Mouse (Mus musculus): ENCODE results near the gene Olfr281. TPM values are rescaled to one million over a fixed set of nuclear protein-coding genes. Genes with fewer than 3 reads are reported as not detected.

The Olfr281 gene
- total and polyA plus RNA-seq, 2 experiments from 2014 or later: not detected

DNA sequence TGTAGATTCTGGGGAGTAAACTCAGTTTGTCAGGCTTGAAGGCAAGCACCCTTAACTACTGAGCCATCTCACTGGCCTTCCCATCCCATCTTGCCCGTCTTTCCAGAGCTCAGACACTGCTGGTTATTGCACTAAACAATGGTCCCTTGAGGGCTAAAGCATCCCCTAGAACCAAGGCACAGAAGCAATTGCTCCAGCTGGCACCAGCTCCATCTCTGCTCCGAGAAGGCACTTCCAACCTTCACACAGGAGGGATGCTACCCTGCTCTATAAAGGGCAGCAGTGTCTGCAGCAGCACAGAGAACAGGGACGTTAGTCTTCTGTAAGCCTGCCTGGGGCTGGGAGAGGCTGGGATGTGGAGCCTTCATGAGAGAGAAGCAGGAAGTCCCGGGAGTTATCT, 39.7 kb downstream of the Olfr281 start, which contains the start of gene Olfr279:
TSS of gene Olfr279 (plus strand) at position 301 of the 400 bp plus-strand sequence.
- Histone ChIP-seq H3K4me1 (ENCODE audit: insufficient read depth, low read length) (no peaks in the 10 kb centered on the region), H3K4me3 (ENCODE audit: low read depth, low read length) (no peak within 1 kb of the TSS), H3K9ac (replicated peaks; ENCODE audit: low read length, poor library complexity, severe bottlenecking) (no peak within 1 kb of the TSS), H3K27ac (ENCODE audit: low read depth, low read length) (no peak within 1 kb of the TSS), H3K36me3 (ENCODE audit: insufficient read depth, low read length) (no peaks in the 10 kb centered on the region), H3K4me2 (ENCODE audit: low read depth, low read length, poor library complexity, severe bottlenecking) (no peak within 1 kb of the TSS), H3K9me3 (ENCODE audit: low read length) (no peaks in the 10 kb centered on the region), H3K27me3 (ENCODE audit: insufficient read depth, low read length) (no peaks in the 10 kb centered on the region)
- DNase-seq (ENCODE audit: low spot score): no peak
- WGBS: 64% methylated on average over 4 of the region's 4 CpGs
- TF ChIP-seq CTCF (IDR thresholded peaks at IDR 0.05): no peak
- no peak for ATAC-seq (ENCODE audit: low FRiP score)

- no peak overlapping the region for H3K27ac ChIP-seq (ENCODE audit: low read depth, low read length)
- H3K4me1 ChIP-seq (ENCODE audit: insufficient read depth, low read length): no peaks in the 10 kb centered on the region
- DNase-seq (ENCODE audit: low spot score) (no peak), ATAC-seq (ENCODE audit: low FRiP score) (no peak)
- H3K9me3 ChIP-seq (ENCODE audit: low read length): no peaks in the 10 kb centered on the region
- no peak overlapping the region for H3K4me3 ChIP-seq (ENCODE audit: low read depth, low read length)
- TF ChIP-seq CTCF (IDR thresholded peaks at IDR 0.05): no peak
- WGBS: 93% methylated on average over 17 of the region's 17 CpGs
- no peaks in the 10 kb centered on the region for H3K27me3 ChIP-seq (ENCODE audit: insufficient read depth, low read length)
- no peak overlapping the region for H3K9ac ChIP-seq (replicated peaks; ENCODE audit: low read length, poor library complexity, severe bottlenecking)
- H3K36me3 ChIP-seq (ENCODE audit: insufficient read depth, low read length): no peaks in the 10 kb centered on the region
- no peak overlapping the region for H3K4me2 ChIP-seq (ENCODE audit: low read depth, low read length, poor library complexity, severe bottlenecking)
These were observed 45.2 kb downstream of the Olfr281 start for GRCm38 (mm10) chr15:98497631-98498030.

- TF ChIP-seq CTCF (IDR thresholded peaks at IDR 0.05): no peak
- WGBS: 84% methylated on average over 3 of the region's 3 CpGs
These were observed 50.9 kb downstream of the Olfr281 start for GRCm38 (mm10) chr15:98503317-98503716.

GRCm38 (mm10) chr15:98504514-98504913, 52.1 kb downstream of the Olfr281 start:
- H3K9me3 ChIP-seq (ENCODE audit: low read length): no peaks in the 10 kb centered on the region
- H3K36me3 ChIP-seq (ENCODE audit: insufficient read depth, low read length): no peaks in the 10 kb centered on the region
- DNase-seq (ENCODE audit: low spot score) (peak; percentile 63), ATAC-seq (ENCODE audit: low FRiP score) (no peak)
- no peak overlapping the region for H3K4me3 ChIP-seq (ENCODE audit: low read depth, low read length)
- H3K9ac ChIP-seq (replicated peaks; ENCODE audit: low read length, poor library complexity, severe bottlenecking): no peak overlapping the region
- 13% methylated on average over 18 of the region's 18 CpGs for WGBS
- no peak overlapping the region for H3K4me2 ChIP-seq (ENCODE audit: low read depth, low read length, poor library complexity, severe bottlenecking)
- H3K27ac ChIP-seq (ENCODE audit: low read depth, low read length): no peak overlapping the region
- no peaks in the 10 kb centered on the region for H3K4me1 ChIP-seq (ENCODE audit: insufficient read depth, low read length)
- no peaks in the 10 kb centered on the region for H3K27me3 ChIP-seq (ENCODE audit: insufficient read depth, low read length)
- peak; percentile 78 for TF ChIP-seq CTCF (IDR thresholded peaks at IDR 0.05)

More at GRCm38 (mm10) chr15:98503317-98503716, 50.9 kb downstream of the Olfr281 start:
- no peak overlapping the region for H3K27ac ChIP-seq (ENCODE audit: low read depth, low read length)
- H3K4me3 ChIP-seq (ENCODE audit: low read depth, low read length): no peak overlapping the region
- H3K9me3 ChIP-seq (ENCODE audit: low read length): no peaks in the 10 kb centered on the region
- DNase-seq (ENCODE audit: low spot score) (no peak), ATAC-seq (ENCODE audit: low FRiP score) (no peak)
- H3K4me2 ChIP-seq (ENCODE audit: low read depth, low read length, poor library complexity, severe bottlenecking): no peak overlapping the region
- no peaks in the 10 kb centered on the region for H3K36me3 ChIP-seq (ENCODE audit: insufficient read depth, low read length)
- no peaks in the 10 kb centered on the region for H3K4me1 ChIP-seq (ENCODE audit: insufficient read depth, low read length)
- no peaks in the 10 kb centered on the region for H3K27me3 ChIP-seq (ENCODE audit: insufficient read depth, low read length)
- no peak overlapping the region for H3K9ac ChIP-seq (replicated peaks; ENCODE audit: low read length, poor library complexity, severe bottlenecking)

DNA sequence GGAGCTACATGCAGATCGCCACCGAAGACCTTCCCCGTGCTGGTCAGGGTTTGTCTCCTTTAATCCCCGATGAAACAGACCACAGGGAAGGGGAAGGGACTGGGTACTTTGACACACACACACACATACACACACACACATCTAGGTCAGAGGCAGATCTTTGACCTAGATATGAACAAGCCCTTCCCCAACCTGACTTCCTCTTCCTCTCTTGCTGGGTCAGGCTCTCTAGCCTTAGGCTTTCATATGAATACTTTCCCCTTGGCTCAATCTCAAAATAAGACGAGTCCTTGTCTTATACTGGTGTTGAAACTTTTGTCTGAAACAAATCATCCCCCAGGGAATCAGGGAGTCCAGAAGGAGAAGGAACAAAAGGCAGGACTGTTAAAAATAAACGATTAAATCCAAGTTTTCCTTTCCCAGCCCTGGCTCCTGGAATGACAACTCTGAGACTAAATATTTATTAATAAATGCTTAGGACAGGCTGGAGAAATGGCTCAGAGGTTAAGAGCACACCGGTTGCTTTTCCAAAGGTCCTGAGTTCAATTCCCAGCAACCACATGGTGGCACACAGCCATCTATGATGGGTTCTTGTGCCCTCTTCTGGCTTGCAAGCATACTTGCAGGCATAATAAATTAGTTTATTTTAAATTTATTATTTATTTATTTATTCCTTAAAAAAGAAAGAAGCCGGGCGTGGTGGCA, 54.0 kb downstream of the Olfr281 start:
- Histone ChIP-seq H3K9ac (replicated peaks; ENCODE audit: low read length, poor library complexity, severe bottlenecking) (no peak overlapping the region), H3K4me2 (ENCODE audit: low read depth, low read length, poor library complexity, severe bottlenecking) (no peak overlapping the region), H3K27me3 (ENCODE audit: insufficient read depth, low read length) (no peaks in the 10 kb centered on the region), H3K27ac (ENCODE audit: low read depth, low read length) (no peak overlapping the region), H3K9me3 (ENCODE audit: low read length) (no peaks in the 10 kb centered on the region), H3K4me1 (ENCODE audit: insufficient read depth, low read length) (no peaks in the 10 kb centered on the region), H3K4me3 (ENCODE audit: low read depth, low read length) (no peak overlapping the region), H3K36me3 (ENCODE audit: insufficient read depth, low read length) (no peaks in the 10 kb centered on the region)
- DNase-seq (ENCODE audit: low spot score): no peak
- 72% methylated on average over 9 of the region's 9 CpGs for WGBS
- no peak for ATAC-seq (ENCODE audit: low FRiP score)
- peak; percentile 21 for TF ChIP-seq CTCF (IDR thresholded peaks at IDR 0.05)

- Histone ChIP-seq H3K9me3 (ENCODE audit: low read length) (no peaks in the 10 kb centered on the region), H3K36me3 (ENCODE audit: insufficient read depth, low read length) (no peaks in the 10 kb centered on the region), H3K4me2 (ENCODE audit: low read depth, low read length, poor library complexity, severe bottlenecking) (no peak overlapping the region), H3K27me3 (ENCODE audit: insufficient read depth, low read length) (no peaks in the 10 kb centered on the region), H3K4me3 (ENCODE audit: low read depth, low read length) (no peak overlapping the region), H3K27ac (ENCODE audit: low read depth, low read length) (no peak overlapping the region), H3K9ac (replicated peaks; ENCODE audit: low read length, poor library complexity, severe bottlenecking) (no peak overlapping the region), H3K4me1 (ENCODE audit: insufficient read depth, low read length) (no peaks in the 10 kb centered on the region)
- no peak for TF ChIP-seq CTCF (IDR thresholded peaks at IDR 0.05)
- ATAC-seq (ENCODE audit: low FRiP score): no peak
- DNase-seq (ENCODE audit: low spot score): no peak
- 89% methylated on average over 6 of the region's 6 CpGs for WGBS
These were observed 54.9 kb downstream of the Olfr281 start for GRCm38 (mm10) chr15:98507321-98507720.

Measured in midbrain, postnatal 0 days (tissue).